Mouse (Mus musculus) T-helper 1 cell (primary cell): ENCODE results near the gene Npas3.

ENCODE experiments used
- in situ Hi-C: fragments of 300-600 bp; cut with MboI, MseI; formaldehyde crosslinking; loops from one replicate; pipeline ENCODE4 v1.15.1; 2025; ENCODE audit warnings: high pct_unique_total_duplicates

Npas3 gene

DNA sequence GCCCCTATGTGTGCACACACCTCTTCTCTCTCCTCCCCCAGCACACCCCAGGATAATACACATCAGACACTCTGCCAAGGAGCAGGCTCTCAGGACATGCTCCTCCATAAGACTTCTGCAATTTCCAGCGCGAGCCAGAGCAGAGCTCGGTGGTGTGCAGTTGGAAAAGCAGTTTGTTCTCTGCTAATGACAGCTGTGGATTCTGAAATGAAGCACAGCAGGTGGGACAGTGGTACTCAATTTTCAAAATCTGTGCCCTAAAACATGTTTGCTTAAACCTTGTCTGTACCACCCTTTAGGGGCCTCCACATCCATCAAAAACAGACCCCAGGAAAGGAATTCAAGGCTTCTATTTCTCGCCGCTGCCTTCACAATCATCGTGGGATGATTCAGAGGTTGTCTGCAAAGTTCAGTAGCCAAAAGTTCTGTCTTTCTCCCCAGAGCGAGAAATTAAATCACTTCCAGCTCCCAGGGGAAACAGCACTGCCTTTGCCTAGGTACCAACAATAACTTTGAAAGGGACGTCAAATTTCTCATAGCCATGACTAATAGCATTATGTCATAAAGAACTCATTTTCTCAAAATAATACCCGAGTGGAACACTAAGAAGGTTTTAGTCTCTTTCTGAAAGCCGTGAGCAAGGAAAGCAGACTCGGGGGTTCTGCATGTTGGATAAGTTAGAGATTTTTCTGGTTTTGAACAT is 533.5 kb downstream of the Npas3 start:
- in situ Hi-C loops, result no loop called here

DNA sequence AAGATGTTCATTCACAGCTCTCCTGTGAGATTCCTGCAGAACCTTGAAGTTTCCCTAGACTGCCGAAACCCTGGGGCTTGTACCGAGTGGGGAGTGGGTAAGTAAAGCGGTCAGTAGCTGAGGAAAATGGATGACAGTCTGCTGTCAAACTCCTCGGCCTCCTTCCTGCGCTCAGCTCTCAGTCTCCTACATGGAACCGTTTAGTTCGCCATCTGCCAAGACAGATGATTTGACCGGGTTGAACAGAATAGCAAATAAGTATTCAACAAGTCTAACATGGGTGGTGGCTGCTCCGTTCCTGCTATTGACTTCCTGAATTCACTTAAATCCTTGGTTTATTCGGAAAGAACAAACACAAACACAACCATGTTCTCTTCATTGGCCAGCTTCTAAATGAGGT is 541.0 kb downstream of the Npas3 start:
- in situ Hi-C loops, result no loop called here

DNA sequence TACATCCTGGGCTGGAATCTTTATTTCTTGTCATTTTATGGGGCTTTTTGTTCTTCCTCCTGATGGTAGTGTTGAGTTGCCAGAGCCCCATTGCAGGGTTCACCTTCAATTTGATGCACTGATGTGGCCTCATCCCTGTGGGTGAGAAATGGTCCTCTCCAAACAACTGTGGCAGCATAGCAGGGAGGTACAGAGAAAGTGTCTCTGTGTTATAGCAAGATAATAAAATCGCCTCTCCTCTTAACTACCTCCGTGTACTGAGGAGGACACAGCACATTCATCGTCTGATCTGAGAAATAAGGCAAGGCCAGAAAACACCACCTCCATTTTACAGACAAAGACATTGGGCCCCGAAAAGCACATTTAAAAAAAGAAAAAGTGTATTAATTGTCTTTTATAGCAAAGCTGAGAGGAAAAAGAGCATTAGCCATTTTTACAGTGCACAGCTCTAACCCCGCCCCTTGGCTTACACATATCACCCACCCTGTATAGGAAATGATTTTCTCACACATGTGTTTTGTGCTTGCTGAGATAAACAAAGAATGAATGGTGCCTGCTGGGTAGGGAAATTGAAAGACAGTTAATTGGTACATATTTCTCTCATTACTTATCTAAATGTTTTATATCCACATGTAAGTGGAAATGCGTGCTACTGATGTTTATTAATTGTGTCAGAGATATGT is 546.4 kb downstream of the Npas3 start:
- in situ Hi-C loops, result no loop called here

DNA sequence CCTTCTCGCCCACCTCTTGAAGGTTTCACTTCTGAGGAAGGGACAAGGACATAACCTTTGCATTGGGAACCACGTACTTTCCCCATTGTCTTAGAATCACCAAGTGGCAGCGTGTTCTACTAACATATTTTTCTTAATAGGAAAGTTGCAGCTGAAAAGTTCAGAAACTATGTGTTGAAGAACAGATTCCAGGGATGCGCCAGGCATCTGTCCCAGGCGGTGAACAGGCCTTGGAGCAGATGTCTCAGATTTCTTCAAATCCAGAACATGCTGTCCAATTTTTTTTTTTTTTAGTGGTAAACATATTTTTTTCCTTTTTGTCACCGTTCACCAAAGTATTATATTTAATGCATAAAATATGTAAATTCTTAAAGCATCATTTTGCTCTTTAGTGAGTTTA is 553.4 kb downstream of the Npas3 start:
- in situ Hi-C loops, result no loop called here

DNA sequence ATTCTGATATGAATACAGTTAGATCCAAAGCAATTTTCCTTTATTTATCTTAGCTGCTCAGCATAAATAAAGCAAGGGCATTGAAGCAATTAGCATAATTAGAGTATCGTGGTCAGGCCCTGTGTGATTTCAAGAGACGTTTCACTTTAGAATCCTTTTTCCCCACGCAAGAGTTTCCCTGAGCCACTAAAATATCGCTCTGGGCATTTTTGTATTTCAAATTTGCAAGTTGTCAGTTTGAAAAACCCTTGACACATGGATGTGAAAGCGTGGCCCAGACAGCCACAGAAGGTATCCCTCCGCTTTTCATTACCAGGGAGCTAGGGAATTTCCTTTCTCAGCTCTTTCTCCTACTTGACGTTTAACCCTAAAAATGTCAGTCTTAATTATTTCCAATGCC is 553.9 kb downstream of the Npas3 start:
- in situ Hi-C loops, result no loop called here

DNA sequence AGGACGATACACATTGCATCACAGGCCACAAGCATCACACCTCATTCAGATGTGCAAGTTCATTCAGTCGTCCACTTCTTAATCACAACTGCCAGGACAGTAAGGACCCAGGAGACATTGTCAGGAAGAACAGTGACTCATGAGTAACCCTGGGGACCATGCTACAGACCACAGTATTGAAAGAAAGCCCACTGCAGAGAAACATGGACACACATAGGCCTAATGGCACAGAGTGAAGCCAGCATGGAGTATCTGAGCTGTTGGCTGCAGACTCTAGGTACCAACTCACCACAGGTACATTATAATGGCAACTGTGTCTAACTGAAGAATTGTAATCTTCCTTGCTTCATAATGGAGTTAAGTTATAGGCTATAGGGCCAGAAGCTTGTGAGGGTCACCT is 561.6 kb downstream of the Npas3 start:
- in situ Hi-C loops, result no loop called here

DNA sequence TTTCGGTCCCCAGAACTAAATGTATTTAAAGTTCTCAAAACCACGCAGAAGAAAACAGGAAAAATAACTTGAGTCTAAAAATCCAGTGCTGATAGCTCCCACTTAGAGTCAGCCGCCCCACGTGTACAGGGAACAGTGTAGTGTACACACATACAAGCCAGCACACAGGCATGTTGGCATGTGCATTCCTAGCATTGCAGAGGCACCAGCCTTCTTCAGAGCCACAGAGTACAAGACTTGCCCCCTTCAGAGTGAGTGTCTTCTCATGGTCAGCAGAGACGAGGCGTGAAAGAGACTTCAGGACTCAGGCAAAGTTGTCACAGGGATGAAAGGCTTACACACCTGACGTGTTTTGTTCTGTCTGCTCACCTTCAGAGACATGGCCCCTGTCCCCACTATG is 565.8 kb downstream of the Npas3 start:
- in situ Hi-C loops, result no loop called here

DNA sequence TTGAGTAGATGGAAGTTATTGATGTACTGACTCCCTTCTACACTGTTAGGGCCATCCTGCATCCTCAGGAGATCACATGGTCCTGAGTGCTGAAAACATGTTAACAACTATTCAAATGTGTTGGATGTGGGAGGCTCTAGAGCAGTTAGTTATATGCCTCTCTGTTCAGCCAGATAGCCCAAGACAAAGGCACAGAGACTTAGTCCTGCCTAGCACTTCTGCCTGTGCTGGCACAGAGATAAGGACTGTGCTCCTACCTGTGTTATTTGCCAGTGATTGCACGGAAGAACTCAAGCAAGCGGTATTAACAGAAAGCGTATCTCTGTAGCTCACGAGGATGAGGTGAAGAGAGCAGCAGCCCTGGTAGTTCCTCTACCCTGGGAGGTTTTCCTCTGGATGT is 571.5 kb downstream of the Npas3 start:
- in situ Hi-C loops, result no loop called here

DNA sequence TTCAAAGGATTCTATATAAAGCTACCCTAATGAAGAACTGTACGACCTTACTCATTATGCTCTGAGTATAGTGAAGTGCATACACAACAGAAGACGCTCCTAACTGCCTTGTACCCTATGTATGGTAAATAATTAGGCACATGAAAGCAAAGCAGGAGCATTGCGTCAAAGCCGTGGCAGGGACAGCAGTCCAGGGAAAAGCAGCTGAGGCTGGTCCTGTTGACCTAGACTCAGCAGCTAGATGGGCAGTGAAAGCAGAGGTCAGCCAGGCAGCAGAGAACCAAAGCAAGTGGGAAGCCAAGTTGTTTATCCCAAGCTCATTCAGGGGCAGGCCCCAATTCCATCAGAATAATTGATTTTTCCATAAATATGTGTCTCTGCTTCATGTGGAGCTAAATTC is 574.4 kb downstream of the Npas3 start:
- in situ Hi-C loops, result no loop called here

DNA sequence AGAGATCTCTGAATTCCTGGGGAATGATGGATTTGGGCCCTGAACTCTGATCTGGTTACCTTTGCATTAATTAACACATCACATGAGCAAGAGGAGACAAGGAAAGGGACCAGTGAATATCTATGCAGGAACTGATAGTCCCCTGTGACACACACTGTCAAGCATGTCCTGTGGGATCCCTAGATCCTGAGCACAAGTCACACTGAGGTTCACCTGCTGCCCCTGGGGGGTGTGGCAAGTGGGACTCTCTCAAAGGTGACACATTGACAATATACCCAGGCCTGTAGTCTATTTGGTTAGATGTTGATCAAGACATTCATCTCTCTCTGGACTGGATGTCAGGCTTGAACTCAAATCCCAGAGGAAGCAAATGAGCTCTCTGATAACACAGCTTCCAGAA is 576.8 kb downstream of the Npas3 start:
- in situ Hi-C loops, result no loop called here

DNA sequence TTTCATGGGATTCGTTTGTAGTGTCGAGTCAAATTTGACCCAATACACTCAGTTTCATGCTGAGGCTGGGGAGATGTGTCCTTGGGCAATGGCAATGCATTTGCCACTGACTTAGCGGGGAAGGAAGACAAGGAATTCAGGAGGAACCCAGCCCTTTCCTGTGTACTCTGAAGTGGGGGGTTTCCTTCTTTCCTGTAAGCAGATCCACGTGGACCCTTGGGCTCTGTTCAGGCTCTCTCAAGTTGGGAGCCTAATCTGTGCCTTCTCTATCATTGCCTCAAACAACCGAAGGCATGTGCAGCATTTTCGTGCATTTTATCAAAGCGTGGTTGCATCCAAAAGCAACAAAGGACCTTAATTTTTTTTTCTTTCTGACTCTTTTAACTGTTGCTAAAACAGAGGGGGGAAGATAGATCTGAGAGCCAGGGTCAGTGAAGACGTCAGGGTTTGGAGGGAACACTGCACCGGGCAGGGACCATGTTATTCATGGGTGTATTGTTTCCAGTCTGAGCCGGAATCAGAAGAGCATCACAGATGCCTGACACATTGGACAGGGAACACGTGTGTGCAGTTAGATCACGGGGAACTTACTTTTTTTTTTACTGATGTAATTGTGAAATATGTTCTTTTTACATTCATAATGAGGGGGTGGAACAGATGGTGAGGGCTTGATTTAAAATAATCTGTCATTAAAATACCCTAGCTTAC is 577.6 kb downstream of the Npas3 start:
- in situ Hi-C loops, result no loop called here

DNA sequence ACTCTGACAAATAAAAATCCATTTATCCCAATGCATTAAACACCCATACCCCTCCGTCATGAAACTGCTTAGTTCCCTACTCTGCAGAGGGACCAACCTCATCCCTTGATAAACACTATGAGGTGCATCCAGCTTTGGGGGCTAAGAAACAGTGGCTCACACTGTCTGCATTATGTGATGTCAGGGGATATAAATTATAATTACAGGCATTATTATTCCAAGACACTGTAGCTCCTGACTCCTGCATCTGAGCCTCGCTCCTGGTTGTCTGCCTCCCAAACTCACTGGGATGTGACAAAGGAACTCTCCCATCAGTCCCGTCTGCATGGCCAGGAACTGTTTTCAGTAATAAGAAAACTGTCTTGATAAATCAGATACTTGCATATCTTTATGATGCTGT is 578.3 kb downstream of the Npas3 start:
- in situ Hi-C loops, result no loop called here

DNA sequence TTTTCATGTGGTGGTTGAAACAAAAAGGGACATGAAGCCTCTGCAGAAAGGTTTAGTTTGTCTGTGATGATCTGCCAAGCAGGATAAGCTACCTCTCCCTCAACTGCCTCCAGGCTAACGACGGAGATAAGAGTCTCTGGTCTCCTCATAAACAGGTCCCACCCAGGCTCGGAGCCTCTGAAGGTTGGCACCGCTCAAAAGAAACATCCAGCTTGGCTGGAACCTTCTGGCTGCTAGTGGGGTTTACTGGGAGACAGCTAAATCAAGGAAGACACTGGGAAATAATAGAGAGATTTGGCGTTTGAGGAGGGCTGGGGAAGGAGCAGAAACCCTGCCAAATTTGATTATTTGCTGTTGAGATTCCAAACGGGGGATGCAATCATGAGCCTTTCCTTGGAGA is 584.1 kb downstream of the Npas3 start:
- in situ Hi-C loops, result no loop called here

DNA sequence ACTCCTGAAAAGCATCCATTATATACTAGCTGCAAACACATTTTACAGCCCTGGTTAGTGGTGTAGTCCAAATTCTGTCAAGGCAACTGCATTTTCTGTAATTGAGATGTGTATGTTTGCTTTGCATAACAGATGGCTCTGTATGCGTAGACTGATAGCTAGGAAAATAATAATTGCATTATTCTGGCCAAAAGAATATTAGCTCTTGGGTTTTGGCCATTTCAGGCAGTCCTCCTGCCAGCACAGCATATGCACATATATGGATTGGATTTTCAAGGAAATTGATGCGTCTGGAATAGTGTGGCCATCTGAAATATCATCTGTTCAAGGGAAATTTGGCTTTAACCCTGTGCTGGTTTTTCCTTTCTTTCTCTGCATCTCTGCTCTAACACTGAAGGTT is 584.9 kb downstream of the Npas3 start:
- in situ Hi-C loops, result no loop called here

DNA sequence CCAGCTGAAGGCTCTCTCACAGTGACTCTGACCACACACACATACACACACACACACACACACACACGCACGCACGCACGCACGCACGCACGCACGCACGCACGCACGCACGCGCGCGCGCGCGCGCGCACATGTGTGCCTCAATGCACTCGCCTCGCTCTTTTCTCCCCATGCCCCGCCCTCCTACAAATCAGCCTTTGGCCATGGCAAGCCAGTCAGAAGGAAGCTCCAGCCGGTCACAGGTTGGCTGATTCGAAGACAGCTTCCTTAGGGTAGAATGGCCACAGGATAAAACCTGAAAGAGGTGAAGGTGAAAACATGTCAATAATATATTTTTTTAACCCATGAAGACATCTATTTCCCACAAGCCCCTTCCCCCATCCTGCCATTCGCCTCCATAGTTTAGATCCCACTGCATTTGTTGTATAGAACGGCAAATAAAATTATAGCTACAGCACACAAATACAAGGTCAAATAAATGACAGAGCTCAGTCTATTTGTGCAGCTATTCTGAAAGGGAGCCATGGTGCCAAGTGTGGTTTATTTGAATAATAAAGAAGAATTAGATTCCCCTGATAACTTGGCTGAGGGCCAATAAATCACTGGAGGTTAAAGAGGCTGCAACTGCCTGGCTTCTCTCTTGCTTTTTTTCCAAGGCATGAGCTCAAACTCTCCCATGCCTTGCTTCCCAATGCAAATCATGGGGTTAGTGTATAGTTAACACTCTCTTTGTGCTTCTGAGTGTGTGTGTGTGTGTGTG is 587.7 kb downstream of the Npas3 start:
- in situ Hi-C loops, result no loop called here

DNA sequence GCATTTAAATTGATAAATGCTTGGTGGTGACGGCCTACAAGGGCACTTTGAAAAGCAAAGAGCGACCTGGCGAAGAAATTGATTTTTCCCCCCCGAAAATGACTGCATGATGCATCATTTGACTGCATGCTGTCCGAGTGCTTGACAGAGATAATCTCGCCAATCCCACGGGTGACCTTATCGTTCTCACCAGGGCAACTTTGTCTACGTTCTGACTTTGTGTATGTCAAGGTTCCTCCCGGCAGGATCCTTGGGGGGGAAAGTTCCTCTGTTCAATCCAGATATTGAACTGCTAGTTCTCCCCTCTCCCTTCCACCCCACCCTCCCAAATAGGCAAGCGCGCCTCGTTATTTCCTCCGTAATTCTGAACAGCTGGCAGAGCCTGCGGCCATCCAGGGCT is 588.9 kb downstream of the Npas3 start:
- in situ Hi-C loops, result no loop called here

DNA sequence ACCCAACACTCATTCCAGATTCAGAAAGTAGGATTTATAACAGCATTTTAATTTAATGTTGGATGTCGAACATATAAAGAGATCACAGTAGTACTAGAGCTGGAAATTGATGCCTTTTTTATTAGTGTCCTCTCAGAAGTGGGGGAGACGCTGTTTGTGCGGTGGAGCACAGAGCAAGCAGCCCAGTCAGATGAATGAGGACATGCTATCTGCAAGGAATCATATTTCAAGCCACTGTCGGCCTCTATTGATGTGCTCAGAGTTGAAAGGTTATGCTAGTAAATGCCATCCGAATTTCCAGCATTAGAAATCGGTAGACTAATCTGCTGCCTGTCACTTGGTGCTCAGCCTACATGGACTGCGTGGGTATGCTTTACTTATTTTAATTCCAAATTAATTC is 590.1 kb downstream of the Npas3 start:
- in situ Hi-C loops, result no loop called here

DNA sequence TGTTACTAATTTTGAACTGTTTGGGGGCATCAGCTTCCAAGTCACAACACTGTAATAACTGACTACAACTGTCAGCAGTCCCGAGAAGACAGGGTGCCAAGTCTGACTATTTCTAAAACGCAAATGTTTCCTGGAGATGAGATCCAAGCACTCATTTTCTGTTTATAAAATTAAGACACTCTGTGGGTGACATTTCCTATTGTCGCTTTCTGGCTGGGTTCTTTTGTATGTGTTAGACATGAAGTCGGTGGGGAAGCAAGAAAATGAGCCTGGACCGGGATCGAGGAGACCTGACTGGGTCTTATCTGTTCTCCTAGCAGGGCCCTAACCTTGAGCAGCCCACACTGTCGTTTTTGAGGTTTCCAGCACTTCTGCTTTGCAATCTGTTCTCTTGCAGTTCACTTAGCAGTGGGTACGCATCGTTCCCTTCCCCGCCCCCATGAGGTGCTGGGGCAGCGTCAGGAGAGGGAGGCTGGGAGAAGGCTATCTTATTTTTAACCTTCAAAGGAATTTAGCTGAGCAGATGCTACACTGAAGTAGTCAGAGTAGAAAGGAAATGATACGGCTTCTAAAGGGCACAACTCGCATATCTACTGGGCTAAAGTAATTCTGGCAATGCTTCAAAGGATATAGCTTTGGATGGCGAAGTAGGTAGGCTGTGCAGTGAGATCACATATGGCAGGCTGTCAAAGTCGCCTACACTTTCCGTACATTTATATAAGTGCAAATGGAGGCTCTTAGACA is 593.6 kb downstream of the Npas3 start:
- in situ Hi-C loops, result no loop called here

DNA sequence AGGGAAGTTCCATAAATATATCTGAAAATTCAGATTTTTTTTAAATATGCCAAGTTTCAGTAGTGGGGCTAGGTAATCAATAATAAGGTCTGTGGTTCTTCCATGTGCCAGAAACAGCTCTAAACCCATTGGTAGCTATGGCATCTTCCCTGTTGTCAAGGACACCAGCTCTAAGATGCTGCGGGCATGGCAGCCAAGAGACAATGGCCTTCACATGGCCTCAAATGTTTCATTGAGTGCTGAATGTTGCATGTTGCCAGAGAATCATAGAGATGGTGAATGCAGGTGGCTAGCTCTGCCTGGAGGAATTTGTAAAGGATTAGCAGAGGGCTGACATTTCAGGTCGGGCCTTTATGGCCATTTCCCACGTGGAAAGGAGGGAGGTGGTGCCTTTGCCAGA is 595.1 kb downstream of the Npas3 start:
- in situ Hi-C loops, result no loop called here

DNA sequence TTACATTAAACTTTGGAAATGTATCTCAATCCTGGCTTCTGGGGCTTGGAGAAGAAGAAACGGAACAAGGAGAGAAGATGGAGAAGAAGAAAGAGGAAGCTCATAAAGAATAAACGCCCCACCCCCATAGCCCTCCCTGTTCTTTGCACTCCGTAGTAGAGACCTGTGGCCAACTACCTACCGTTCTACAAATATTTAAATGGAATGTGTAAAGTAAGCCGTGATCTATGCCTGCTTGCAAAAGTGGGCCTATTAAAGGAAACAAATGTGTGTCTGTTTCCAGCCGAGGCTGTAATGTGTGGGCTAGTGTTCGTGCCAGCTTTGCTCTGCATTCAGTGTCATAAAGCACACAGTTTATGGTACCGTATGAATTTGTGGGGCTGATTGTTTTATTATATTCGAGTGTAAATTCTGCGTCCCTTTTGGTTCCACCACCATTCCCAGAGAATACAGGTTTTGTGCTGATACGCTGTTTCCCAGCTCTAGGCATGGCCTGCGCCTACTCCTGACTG is 597.7 kb downstream of the Npas3 start:
- in situ Hi-C loops, result no loop called here

DNA sequence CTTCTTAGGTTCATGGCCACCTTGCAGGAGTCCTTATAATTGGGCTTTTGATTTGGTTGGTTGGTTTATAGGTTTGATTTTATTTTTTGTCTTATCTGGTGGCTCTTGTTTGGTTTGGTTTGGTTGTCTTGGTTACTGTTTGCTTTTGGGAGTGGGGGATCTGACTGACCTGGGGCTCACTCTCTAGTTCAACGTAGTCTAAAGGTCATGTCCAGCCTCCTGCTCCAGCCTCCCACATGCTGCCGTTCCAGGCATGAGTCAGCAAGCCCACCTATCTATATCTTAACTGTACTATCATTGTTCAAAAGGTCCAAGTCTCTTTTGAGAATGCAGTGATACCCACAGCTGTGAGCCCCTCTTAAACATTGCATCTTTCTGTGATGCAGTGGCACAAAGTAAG is 600.8 kb downstream of the Npas3 start:
- in situ Hi-C loops, result no loop called here
